ENCODE assay signal across 9 mouse cellular contexts in genomic region chr4:83284768-83285350, GRCm38 (mm10). TPM values are rescaled to one million over a fixed set of nuclear protein-coding genes. Genes with fewer than 3 reads are reported as not detected.
DNase-seq lines count a peak whose midpoint lies in the region; ATAC-seq and TF ChIP-seq lines count a peak whose summit lies in the region.
"Had no signal": no experiment of that assay in that cellular context is flagged by ENCODE, and none has a peak within 500 bp of the region (broad histone marks: within the 10 kb centered on the region; RNA-seq: fewer than 3 reads in every experiment).

No protein-coding gene starts in this region.

- H3K4me2 ChIP-seq in heart, postnatal 0 days (ENCODE audit: low read depth, low read length), result peak overlapping the region; percentile 79
- H3K4me2 ChIP-seq in midbrain, embryonic 11.5 days, result peak overlapping the region; percentile 66
- peak overlapping the region; percentile 57 for H3K4me2 ChIP-seq in stomach, postnatal 0 days (replicated peaks; ENCODE audit: low read depth)

- no peaks in the 10 kb centered on the region for H3K36me3 ChIP-seq in heart, postnatal 0 days (replicated peaks; ENCODE audit: control insufficient read depth, insufficient read depth, low read length)
- no peaks in the 10 kb centered on the region for H3K36me3 ChIP-seq in midbrain, embryonic 11.5 days (ENCODE audit: control insufficient read depth, insufficient read depth, low read length)
- H3K36me3 ChIP-seq in stomach, postnatal 0 days (ENCODE audit: control insufficient read depth, insufficient read depth, low read length), result no peaks in the 10 kb centered on the region
- H3K36me3 ChIP-seq: G1E had no signal

- no peak for TF ChIP-seq CTCF in heart, postnatal 0 days (IDR thresholded peaks at IDR 0.05; ENCODE audit: low read depth)
- TF ChIP-seq CTCF in stomach, postnatal 0 days (IDR thresholded peaks at IDR 0.05; ENCODE audit: low read depth), result no peak

- H3K27me3 ChIP-seq in heart, postnatal 0 days (ENCODE audit: control insufficient read depth, insufficient read depth, low read length), result no peaks in the 10 kb centered on the region
- H3K27me3 ChIP-seq in midbrain, embryonic 11.5 days (ENCODE audit: control insufficient read depth, insufficient read depth, low read length), result no peaks in the 10 kb centered on the region
- H3K27me3 ChIP-seq in stomach, postnatal 0 days (ENCODE audit: control insufficient read depth, insufficient read depth, low read length), result no peaks in the 10 kb centered on the region

- no peaks in the 10 kb centered on the region for H3K9me3 ChIP-seq in heart, postnatal 0 days (replicated peaks; ENCODE audit: control insufficient read depth, low read length)
- no peaks in the 10 kb centered on the region for H3K9me3 ChIP-seq in midbrain, embryonic 11.5 days (ENCODE audit: control insufficient read depth, low read length)
- H3K9me3 ChIP-seq in stomach, postnatal 0 days (ENCODE audit: control insufficient read depth, low read length), result no peaks in the 10 kb centered on the region

- H3K4me3 ChIP-seq in heart, postnatal 0 days (ENCODE audit: low read depth, low read length), result peak overlapping the region; percentile 51
- H3K4me3 ChIP-seq in midbrain, embryonic 11.5 days (ENCODE audit: low read depth, low read length), result peak overlapping the region; percentile 40
- peak overlapping the region; percentile 33 for H3K4me3 ChIP-seq in stomach, postnatal 0 days (ENCODE audit: low read depth, low read length)

- peaks cover 9% of the 10 kb centered on the region; the same call in 1 of the 2 replicates for H3K4me1 ChIP-seq in heart, postnatal 0 days (ENCODE audit: control insufficient read depth, insufficient read depth)
- no peaks in the 10 kb centered on the region for H3K4me1 ChIP-seq in midbrain, embryonic 11.5 days (ENCODE audit: control insufficient read depth, insufficient read depth, low read length)
- H3K4me1 ChIP-seq in stomach, postnatal 0 days (replicated peaks; ENCODE audit: control insufficient read depth, insufficient read depth), result no peaks in the 10 kb centered on the region; the same call in 1 of the 2 replicates

- peak overlapping the region; percentile 52 for H3K9ac ChIP-seq in heart, postnatal 0 days (replicated peaks; ENCODE audit: low read depth, low read length)
- H3K9ac ChIP-seq in midbrain, embryonic 11.5 days (ENCODE audit: low read length), result peak overlapping the region; percentile 55
- H3K9ac ChIP-seq in stomach, postnatal 0 days (ENCODE audit: low read length), result peak overlapping the region; percentile 27; the same call in 1 of the 2 replicates

- 0 out of 2 replicates have a peak, but pooled peaks have one; percentile 68 for ATAC-seq in heart, postnatal 0 days (ENCODE audit: insufficient read depth, low read depth)
- ATAC-seq in midbrain, embryonic 11.5 days (ENCODE audit: low FRiP score), result peak; percentile 67; the same call in 1 of the 2 replicates
- ATAC-seq in stomach, postnatal 0 days (ENCODE audit: low FRiP score, low TSS enrichment), result no peak

- peak; percentile 50 for DNase-seq in layer of hippocampus, adult 9-11 months
- DNase-seq in layer of hippocampus, adult 11-12 months (ENCODE audit: low spot score), result no peak
- peak; percentile 73 for DNase-seq in embryo, embryonic 11 days
- peak; percentile 31 for DNase-seq in heart, postnatal 0 days (ENCODE audit: low spot score)
- DNase-seq in layer of hippocampus, postnatal 36 days, result peak; percentile 36
- DNase-seq in midbrain, embryonic 11.5 days (ENCODE audit: low spot score, missing footprints), result peak; percentile 95
- no peak for DNase-seq in stomach, postnatal 0 days (ENCODE audit: low spot score)
- no peak for DNase-seq in thymus, postnatal 0 days (ENCODE audit: low spot score)

- no peak for TF ChIP-seq EP300 in heart, postnatal 0 days (IDR thresholded peaks at IDR 0.05; ENCODE audit: low read depth)
- TF ChIP-seq EP300 in stomach, postnatal 0 days (optimal IDR thresholded peaks at IDR 0.05), result no peak

- peak overlapping the region; percentile 43; the same call in 1 of the 2 replicates for H3K27ac ChIP-seq in heart, postnatal 0 days (ENCODE audit: low read depth)
- no peak overlapping the region for H3K27ac ChIP-seq in midbrain, embryonic 11.5 days (ENCODE audit: low read depth, low read length)
- H3K27ac ChIP-seq in stomach, postnatal 0 days (replicated peaks), result no peak overlapping the region

- WGBS in heart, postnatal 0 days, result 6% methylated on average over 12 of the region's 12 CpGs
- 4% methylated on average over 12 of the region's 12 CpGs for WGBS in midbrain, embryonic 11.5 days
- WGBS in stomach, postnatal 0 days, result 3% methylated on average over 12 of the region's 12 CpGs

RNA-seq across cellular contexts. Expression of gene Ttc39b, which starts 39.2 kb away (rescaled TPM):
- 2.9 and 4.3 TPM in 2 replicates for total RNA-seq in heart, postnatal 0 days (2014; rRNA removed; ENCODE audit: low replicate concordance)
- 3.0 and 4.1 TPM in 2 replicates for polyA plus RNA-seq in heart, postnatal 0 days (2015; fragmentation: Nextera tagmentation; extraction: Ambion mirVana)
- 10 to 100 TPM; 34.9 to 36.5 TPM for total RNA-seq in layer of hippocampus, postnatal 36 days (2021)
- 1.9 and 2.1 TPM in 2 replicates for polyA plus RNA-seq in midbrain, embryonic 11.5 days (2014; fragmentation: Nextera tagmentation; extraction: Ambion mirVana)
- polyA plus RNA-seq in stomach, postnatal 0 days (2015; fragmentation: Nextera tagmentation; extraction: Ambion mirVana), result 14.0 and 15.7 TPM in 2 replicates
- 2.4 and 2.6 TPM in 2 replicates for polyA plus RNA-seq in thymus, postnatal 0 days (2015; fragmentation: Nextera tagmentation; extraction: Ambion mirVana)
- polyA plus RNA-seq: G1E had no signal

Comparison
In these comparisons a context has a peak if more than half of its experiments do, and no peak if none do; other contexts are left out.
1. DNase-seq: peak in layer of hippocampus, adult 9-11 months (single experiment), embryo, embryonic 11 days (single experiment), heart, postnatal 0 days (single experiment), layer of hippocampus, postnatal 36 days (2 of 2) and midbrain, embryonic 11.5 days (single experiment); none in layer of hippocampus, adult 11-12 months (single experiment), stomach, postnatal 0 days (single experiment) and thymus, postnatal 0 days (single experiment).
2. Peak in every context shown above with its lines, with median percentiles within 50 percentile points of each other: H3K4me2 ChIP-seq, H3K4me3 ChIP-seq and H3K9ac ChIP-seq.